Mouse (Mus musculus) ovary, adult 18-20 months (tissue): ENCODE results near the gene Klra6.
"Not testable (repeated sequence)": the region's sequence is repeated elsewhere in the genome, so short reads cannot be mapped to it uniquely, and the experiment has no call there.

Source experiments
- DNase-seq: peaks from one replicate; pipeline ENCODE4 v3.0.0; 2022; ENCODE audit warnings: low spot score, mixed read lengths

Klra6 gene

DNA sequence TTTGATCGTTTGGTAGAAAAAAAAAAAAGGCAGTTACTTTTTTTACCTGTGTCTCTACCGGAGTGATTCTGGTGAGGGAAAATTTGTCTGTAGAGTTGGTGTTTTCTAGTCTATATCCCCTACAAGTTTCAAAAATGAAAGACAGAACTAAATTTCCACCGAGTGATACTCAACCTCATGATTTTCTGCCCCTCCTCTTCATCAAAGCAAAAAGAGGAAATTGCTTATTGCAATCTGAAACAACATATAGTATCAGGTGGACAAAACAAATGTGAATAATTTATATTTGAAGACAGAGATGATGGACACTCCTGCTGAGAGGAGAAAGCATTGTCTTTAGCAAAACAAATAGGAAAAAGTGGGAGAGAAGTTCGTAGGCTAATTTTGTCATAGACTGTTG lies at the start of gene Klra6:
Gene Klra6 (minus strand): TSS at position 101 of the 400 bp plus-strand sequence.
- no peak for DNase-seq

DNA sequence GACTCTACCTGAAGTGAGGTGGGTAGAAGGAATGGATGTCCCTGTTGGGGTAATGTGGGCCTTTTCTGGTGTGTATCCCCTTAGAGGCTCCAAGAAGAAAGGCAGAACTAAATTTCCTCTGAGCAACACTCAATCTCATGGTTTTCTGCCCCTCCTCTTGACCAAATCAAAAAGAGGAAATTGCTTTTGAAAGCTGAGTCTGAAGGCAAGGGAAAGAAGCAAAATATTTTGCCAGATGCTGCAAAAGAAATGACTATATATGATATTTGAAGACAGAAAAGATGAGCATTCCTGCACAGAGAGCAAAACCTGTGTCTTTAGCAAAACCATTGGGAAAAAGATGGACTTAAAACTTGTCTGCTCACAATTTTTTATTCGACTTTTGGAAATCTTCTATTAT lies 40.4 kb upstream of the Klra6 start, which contains the start of gene Klra4:
Gene Klra4 (minus strand): TSS at position 101 of the 400 bp plus-strand sequence.
- not testable (repeated sequence) for DNase-seq

DNA sequence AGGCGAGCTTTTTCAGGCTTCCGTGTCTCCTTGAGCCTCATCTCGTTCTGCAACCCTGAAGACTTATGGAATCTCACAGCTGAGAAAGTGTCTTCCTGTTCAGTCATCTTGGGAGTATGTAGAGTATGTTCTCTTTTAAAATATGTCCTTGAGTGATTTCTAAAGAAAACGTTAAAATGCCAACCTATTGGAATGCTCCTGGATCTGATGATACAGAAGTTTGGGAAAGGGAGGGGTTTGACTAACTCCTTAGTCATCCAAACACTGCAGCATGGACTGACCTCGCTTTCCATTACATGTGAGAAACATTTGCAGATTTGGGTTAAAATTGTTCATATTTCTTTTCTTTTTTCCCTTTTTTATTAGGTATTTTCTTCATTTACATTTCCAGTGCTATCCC lies 38.4 kb upstream of the Klra6 start:
- DNase-seq: no peak

DNA sequence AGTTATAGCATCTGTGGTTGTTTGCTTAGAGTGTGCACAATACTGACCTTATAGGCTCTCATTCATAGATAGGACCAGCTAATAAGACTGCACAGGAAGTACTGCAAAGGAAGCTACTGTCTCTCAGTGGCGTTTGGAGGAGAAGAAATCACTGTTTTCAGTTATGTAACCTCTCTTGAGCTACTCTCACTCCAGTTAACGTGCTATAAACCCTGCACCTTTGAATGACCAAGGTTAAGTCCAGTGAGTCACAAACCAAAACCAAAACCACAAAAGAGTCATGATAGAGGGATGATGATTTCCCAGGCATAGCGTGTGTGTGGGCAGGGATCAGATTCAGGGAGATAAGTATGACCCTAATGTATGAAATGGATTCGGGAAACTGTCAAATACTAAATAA lies 8.4 kb upstream of the Klra6 start:
- DNase-seq: not testable (repeated sequence)

DNA sequence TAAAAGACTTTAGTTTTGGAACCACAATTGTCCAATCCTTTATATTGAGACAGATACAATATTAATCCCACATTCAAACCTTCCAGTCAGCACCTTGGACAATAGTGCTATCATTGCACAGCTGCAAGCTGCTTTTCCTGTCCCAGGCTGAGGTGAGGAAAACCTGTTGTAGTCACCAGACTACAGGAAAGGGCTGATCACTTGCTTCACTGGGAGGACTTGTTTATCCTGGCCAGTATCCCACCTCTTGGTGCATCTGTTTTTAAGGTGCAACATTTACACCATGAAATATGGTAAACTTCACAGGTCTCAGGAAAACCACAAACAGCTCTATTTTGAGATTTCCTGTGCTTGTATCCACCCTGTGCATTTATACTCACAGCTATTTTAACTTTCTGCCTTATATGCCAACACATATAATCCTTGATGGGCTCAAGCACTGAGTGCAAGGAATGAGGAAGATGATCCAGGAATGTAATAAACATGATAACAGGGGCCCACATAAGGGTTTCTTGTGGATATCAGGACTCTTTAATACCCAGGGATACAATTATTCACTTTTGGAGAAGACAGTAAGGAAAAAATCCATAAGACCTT lies 4.8 kb upstream of the Klra6 start:
- DNase-seq: not testable (repeated sequence)
